Mouse (Mus musculus) kidney, embryonic 15.5 days (tissue): ENCODE results near the gene Fbxo28. TPM values are rescaled to one million over a fixed set of nuclear protein-coding genes. Genes with fewer than 3 reads are reported as not detected.
"Not testable (repeated sequence)": the region's sequence is repeated elsewhere in the genome, so short reads cannot be mapped to it uniquely, and the experiment has no call there.

Source experiments
- ATAC-seq: fragments of 200-750 bp; cut with Nextera tagmentation; replicated peaks from 2 replicates; pipeline ENCODE4 v1.8.0; 2017; ENCODE audit warnings: moderate TSS enrichment; ENCODE audit not compliant: low FRiP score
- H3K27ac ChIP-seq: fragments of 300-500 bp; sonication (generic); 2 replicates; pipeline ENCODE4 v1.5.1; 2015; ENCODE audit warnings: mild to moderate bottlenecking, inconsistent platforms
- H3K27me3 ChIP-seq: fragments of 300-500 bp; sonication (generic); 2 replicates; pipeline ENCODE4 v1.6.1; 2015; ENCODE audit warnings: inconsistent platforms
- H3K36me3 ChIP-seq: fragments of 300-500 bp; sonication (generic); 2 replicates; pipeline ENCODE4 v1.6.1; 2015; ENCODE audit warnings: inconsistent platforms
- H3K4me1 ChIP-seq: fragments of 300-500 bp; sonication (generic); 2 replicates; pipeline ENCODE4 v1.6.1; 2015; ENCODE audit warnings: inconsistent platforms
- H3K4me2 ChIP-seq: fragments of 300-500 bp; sonication (generic); 2 replicates; pipeline ENCODE4 v1.6.1; 2015; ENCODE audit warnings: moderate library complexity, mild to moderate bottlenecking, inconsistent platforms
- H3K4me3 ChIP-seq: fragments of 300-500 bp; sonication (generic); replicated peaks from 2 replicates; pipeline ENCODE4 v1.5.1; 2015; ENCODE audit warnings: mild to moderate bottlenecking, inconsistent platforms
- H3K9ac ChIP-seq: fragments of 300-500 bp; sonication (generic); 2 replicates; pipeline ENCODE4 v1.6.1; 2015; ENCODE audit warnings: mild to moderate bottlenecking, inconsistent platforms
- H3K9me3 ChIP-seq: fragments of 300-500 bp; sonication (generic); replicated peaks from 2 replicates; pipeline ENCODE4 v1.6.1; 2016; ENCODE audit warnings: inconsistent platforms
- WGBS: fragments of 180-500 bp; shearing (Covaris S2); methylation state at CpG from one replicate; pipeline ENCODE4 v1.1.7; 2015; ENCODE audit warnings: mixed read lengths; 5-methylcytosine and 5-hydroxymethylcytosine counted together
- polyA plus RNA-seq: library from polyadenylated mRNA; unstranded; fragments of >200 nt; fragmentation: Nextera tagmentation; extraction: Ambion mirVana; gene quantifications from 2 replicates; pipeline ENCODE4 v1.2.1, GENCODE M21; 2015

Fbxo28 gene
- polyA plus RNA-seq, 1 experiment from 2014 or later: 18.4 TPM

DNA sequence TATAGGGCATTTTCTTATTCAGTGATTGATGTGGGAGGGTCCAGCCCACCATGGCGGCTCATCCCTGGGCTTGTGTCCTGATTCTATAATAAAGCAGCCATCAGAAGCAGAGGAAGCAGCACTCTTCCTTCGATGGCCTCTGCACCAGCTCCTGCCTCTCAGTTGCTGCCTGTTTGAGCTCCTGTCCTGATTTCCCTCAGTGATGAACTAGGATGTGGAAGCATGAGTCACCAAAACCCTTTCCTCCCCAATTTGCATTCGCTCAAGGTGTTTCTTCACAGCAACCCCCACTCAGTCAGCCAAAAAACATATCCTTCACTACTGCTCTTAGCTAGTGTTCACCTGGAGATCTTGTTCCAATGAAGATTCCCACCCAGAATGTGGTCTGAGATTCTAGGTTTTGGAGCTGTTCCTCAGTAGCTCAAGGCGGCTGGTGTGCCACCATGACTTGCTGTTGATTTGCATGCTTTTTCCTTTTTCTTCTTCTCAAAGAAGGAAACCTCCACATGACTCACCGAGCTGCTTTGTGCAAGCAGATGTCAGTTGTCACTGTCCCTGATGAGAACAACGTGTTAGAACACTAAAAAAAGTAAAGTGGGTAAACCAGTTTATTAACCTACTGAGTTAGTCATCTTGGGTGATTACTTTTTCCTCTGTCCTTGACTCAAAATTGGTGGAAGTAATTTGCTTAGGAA lies 39.1 kb downstream of the Fbxo28 start:
- no peaks in the 10 kb centered on the region for H3K4me1 ChIP-seq
- no peak overlapping the region for H3K4me2 ChIP-seq
- no peaks in the 10 kb centered on the region for H3K36me3 ChIP-seq
- no peak overlapping the region for H3K27ac ChIP-seq
- no peak overlapping the region for H3K9ac ChIP-seq
- no peak overlapping the region for H3K4me3 ChIP-seq
- no peaks in the 10 kb centered on the region for H3K9me3 ChIP-seq
- no peak for ATAC-seq
- WGBS: 72% methylated on average over 6 of the region's 6 CpGs
- no peaks in the 10 kb centered on the region for H3K27me3 ChIP-seq

DNA sequence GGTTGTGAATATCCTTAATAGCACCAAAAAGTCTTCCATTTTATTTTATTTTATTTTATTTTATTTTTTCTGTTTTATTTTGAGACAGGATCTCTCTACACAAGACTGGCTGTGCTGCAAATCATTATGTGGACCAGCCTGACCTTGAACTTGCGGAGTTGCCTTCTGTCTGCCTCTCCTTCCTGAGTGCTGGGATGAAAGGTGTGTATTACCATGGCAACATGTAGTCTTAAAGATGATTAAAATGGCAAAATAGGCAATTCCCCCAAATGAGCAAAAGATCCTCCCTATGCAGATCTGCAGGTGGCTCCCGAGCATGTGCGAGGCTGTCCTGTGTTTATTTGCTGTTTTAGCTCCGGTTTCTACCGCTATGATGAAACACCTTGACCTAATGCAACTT lies 43.6 kb downstream of the Fbxo28 start:
- WGBS: 89% methylated on average over 5 of the region's 5 CpGs
- no peak overlapping the region for H3K9ac ChIP-seq
- no peak for ATAC-seq
- H3K9me3 ChIP-seq: no peaks in the 10 kb centered on the region
- no peak overlapping the region for H3K4me3 ChIP-seq
- H3K4me2 ChIP-seq: no peak overlapping the region
- no peak overlapping the region for H3K27ac ChIP-seq
- H3K36me3 ChIP-seq: no peaks in the 10 kb centered on the region
- H3K4me1 ChIP-seq: no peaks in the 10 kb centered on the region
- no peaks in the 10 kb centered on the region for H3K27me3 ChIP-seq

DNA sequence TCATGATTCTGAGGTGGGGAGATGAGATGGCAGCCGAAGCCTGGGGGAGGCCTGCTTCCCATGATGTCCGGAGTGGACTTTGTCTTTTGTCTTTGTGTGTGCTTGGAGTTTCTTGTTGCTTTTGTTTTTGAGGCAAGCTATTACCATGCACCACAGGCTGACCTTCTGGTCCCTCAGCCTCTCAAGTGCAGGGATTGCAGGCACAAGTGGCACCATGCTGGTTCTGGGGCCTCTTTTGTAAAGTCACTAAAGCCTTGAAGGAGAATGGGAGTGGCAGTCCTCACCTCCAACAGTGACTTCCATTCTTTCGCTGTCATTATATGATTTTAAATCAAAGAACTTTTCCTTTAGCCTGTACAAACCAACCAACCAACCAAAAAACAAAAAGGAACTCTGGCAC lies 44.2 kb downstream of the Fbxo28 start:
- no peaks in the 10 kb centered on the region for H3K36me3 ChIP-seq
- WGBS: 88% methylated on average over 3 of the region's 3 CpGs
- no peak for ATAC-seq

DNA sequence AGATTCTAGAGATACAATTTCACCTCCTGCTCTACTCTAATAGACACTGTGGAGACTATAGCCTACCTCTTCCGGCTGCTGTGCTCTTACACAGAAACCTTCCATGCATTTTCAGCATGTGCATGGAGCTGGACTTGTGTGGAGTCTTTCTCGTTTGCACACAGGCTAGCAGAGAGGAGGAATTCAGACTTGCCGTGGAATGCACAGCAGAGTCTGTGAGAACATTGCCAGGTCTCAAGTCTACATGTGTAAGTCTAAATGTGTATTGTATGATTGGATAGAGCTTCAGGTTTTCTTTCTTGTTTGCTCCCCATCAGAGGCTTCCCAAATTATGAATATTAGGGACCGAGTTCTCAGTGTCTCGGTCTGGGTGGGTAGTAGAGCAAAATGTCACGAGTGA lies 44.6 kb downstream of the Fbxo28 start:
- no peak overlapping the region for H3K9ac ChIP-seq
- H3K27me3 ChIP-seq: no peaks in the 10 kb centered on the region
- no peak overlapping the region for H3K4me2 ChIP-seq
- ATAC-seq: no peak
- H3K4me1 ChIP-seq: peaks cover 5% of the 10 kb centered on the region; the same call in 1 of the 2 replicates
- no peak overlapping the region for H3K27ac ChIP-seq
- H3K9me3 ChIP-seq: no peaks in the 10 kb centered on the region
- H3K36me3 ChIP-seq: no peaks in the 10 kb centered on the region
- no peak overlapping the region for H3K4me3 ChIP-seq
- WGBS: 87% methylated on average over 6 of the region's 6 CpGs

More for the DNA sequence above, 44.2 kb downstream of the Fbxo28 start:
- no peaks in the 10 kb centered on the region for H3K27me3 ChIP-seq
- peaks cover 3% of the 10 kb centered on the region; the same call in 1 of the 2 replicates for H3K4me1 ChIP-seq
- H3K9me3 ChIP-seq: no peaks in the 10 kb centered on the region
- no peak overlapping the region for H3K4me2 ChIP-seq
- H3K4me3 ChIP-seq: no peak overlapping the region
- H3K9ac ChIP-seq: no peak overlapping the region
- H3K27ac ChIP-seq: no peak overlapping the region

DNA sequence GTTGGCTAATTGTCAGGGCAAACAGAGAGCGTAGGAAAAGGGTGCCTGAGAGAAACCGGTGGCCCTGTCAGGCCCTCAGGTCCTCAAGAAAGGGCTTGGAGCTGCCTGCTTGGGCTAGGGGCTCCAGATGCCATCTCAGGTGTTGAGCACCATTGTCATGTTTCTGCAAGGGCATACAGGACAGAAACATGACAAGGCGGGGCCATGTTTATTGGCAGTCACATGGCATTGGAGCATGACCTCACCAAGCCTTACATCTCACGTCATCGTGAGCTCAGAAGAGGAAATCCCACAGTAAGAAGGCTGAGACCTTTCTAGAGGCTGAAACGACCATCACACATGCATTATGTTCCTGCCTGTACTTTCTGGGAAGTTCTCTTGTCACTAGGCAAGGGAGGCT lies 45.3 kb downstream of the Fbxo28 start:
- Histone ChIP-seq H3K9me3 (no peaks in the 10 kb centered on the region), H3K4me1 (peaks cover 5% of the 10 kb centered on the region; the same call in 1 of the 2 replicates), H3K4me2 (no peak overlapping the region), H3K4me3 (no peak overlapping the region), H3K27ac (no peak overlapping the region), H3K27me3 (no peaks in the 10 kb centered on the region), H3K9ac (no peak overlapping the region), H3K36me3 (no peaks in the 10 kb centered on the region)
- 84% methylated on average over 6 of the region's 6 CpGs for WGBS
- no peak for ATAC-seq

DNA sequence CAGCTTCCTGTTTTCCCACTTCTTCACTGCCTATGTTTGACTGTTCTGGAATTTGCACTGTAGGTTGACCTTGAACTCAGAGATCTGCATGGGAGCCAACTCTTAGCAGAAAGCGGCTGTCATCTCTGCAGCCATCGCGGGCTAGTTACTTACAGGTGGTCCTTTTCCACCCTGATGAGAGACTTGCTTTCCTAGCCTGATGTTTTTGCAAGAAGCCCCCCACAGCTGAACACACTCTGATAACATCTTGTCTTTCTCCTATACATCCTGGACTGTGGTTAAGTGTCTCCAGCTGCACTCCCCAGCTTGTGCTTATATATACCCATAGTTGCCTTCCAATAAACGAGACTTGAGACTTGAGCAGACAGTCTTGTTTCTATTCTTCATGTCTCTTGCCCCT lies 49.1 kb downstream of the Fbxo28 start:
- Histone ChIP-seq H3K27me3 (no peaks in the 10 kb centered on the region), H3K9me3 (no peaks in the 10 kb centered on the region), H3K4me1 (peaks cover 9% of the 10 kb centered on the region; the same call in 1 of the 2 replicates), H3K9ac (no peak overlapping the region), H3K36me3 (no peaks in the 10 kb centered on the region), H3K4me2 (no peak overlapping the region), H3K27ac (no peak overlapping the region), H3K4me3 (no peak overlapping the region)
- WGBS: 42% methylated on average over 4 of the region's 4 CpGs
- no peak for ATAC-seq

DNA sequence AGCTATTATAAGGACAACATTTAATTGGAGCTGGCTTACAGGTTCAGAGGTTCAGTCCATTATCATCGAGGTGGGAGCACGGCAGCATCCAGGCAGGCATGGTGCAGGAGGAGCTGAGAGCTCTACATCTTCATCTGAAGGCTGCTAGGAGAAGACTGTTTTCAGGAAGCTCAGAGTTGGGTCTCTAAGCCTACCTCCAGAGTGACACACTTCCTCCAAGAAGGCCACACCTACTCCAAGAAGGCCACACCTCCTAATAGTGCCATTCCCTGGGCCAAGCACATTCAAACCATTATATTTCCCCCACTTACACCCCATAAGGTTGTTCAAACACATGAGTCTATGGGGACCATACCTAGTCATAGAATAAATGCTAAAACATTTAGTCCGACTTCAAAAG lies 50.7 kb downstream of the Fbxo28 start:
- not testable (repeated sequence) for H3K4me1 ChIP-seq
- WGBS: 92% methylated on average over 3 of the region's 3 CpGs

DNA sequence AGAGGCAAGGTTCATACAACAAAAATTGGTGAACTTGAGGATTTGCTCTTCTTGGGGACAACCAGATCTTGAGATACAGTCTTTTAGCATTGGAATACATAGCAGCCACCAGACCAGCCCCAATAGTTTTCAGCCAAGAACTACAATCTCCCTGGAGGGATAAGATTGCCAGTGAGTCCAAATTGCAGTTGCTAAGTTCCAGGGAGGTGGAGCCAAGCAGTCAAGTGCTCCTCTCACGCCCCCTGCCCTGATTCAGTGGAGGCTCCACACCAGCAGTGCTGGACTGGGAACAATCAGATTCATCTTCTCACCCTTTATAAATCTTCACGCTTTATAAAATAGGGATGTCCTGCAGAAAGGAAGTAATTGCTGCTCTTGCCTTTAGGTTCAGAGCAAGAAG lies 51.6 kb downstream of the Fbxo28 start:
- 58% methylated on average over 2 of the region's 2 CpGs for WGBS
- Histone ChIP-seq H3K27ac (no peak overlapping the region), H3K4me2 (no peak overlapping the region), H3K9me3 (no peaks in the 10 kb centered on the region), H3K4me3 (no peak overlapping the region), H3K27me3 (no peaks in the 10 kb centered on the region), H3K4me1 (peaks cover 9% of the 10 kb centered on the region; the same call in 1 of the 2 replicates), H3K9ac (no peak overlapping the region), H3K36me3 (no peaks in the 10 kb centered on the region)
- ATAC-seq: no peak

More for the DNA sequence above, 50.7 kb downstream of the Fbxo28 start:
- not testable (repeated sequence) for H3K36me3 ChIP-seq, H3K4me2 ChIP-seq, H3K27me3 ChIP-seq, ATAC-seq, H3K4me3 ChIP-seq, H3K9ac ChIP-seq, H3K27ac ChIP-seq, H3K9me3 ChIP-seq

DNA sequence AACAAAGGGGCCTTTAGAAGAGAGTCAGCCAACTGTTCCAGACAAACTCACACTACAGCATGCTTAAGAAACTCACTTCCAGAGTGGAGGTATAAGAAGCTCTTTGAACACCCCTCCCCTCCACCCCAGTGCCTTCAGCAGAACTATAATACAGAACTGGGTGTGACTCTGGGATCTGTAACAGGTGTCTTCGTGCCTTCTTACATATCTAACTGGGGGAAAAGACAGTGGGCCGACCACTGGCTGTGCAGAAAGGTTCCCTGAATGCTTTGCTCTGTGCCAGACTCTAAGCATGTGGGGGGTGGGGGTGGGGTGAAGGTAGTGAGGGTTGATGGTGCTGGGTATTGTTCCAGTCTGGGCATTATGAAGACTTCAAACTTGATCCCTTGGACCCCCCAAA lies 52.8 kb downstream of the Fbxo28 start:
- Histone ChIP-seq H3K9ac (no peak overlapping the region), H3K9me3 (no peaks in the 10 kb centered on the region), H3K36me3 (no peaks in the 10 kb centered on the region), H3K4me1 (peaks cover 10% of the 10 kb centered on the region; the same call in 1 of the 2 replicates), H3K4me3 (no peak overlapping the region), H3K4me2 (no peak overlapping the region), H3K27me3 (no peaks in the 10 kb centered on the region), H3K27ac (no peak overlapping the region)
- ATAC-seq: no peak
- WGBS: 72% methylated on average over 2 of the region's 2 CpGs

DNA sequence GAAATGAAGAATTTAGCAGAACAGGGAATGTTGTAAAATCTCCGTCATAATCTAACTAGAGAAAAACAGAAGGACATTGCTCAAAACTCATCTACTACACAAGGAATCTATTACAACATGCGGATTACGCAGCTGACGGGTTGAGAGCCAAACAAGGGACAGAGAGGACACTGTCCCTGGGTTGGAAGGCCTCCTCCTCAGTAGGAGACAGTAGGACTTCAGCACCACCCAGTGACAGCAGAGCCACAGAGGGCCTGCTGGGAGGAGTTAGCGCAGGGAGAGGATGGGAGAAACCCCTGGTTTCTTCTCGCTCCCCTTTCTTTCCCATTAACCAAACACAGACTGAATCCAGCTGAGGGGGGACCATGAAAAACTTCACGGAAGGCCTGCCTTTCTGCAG lies 53.6 kb downstream of the Fbxo28 start:
- H3K4me1 ChIP-seq: peaks cover 17% of the 10 kb centered on the region
- no peak overlapping the region for H3K9ac ChIP-seq
- ATAC-seq: no peak
- H3K27me3 ChIP-seq: no peaks in the 10 kb centered on the region
- H3K36me3 ChIP-seq: no peaks in the 10 kb centered on the region
- no peaks in the 10 kb centered on the region for H3K9me3 ChIP-seq
- 65% methylated on average over 7 of the region's 7 CpGs for WGBS
- peak overlapping the region; percentile 13; the same call in 1 of the 2 replicates for H3K4me2 ChIP-seq
- H3K27ac ChIP-seq: no peak overlapping the region; the same call in 1 of the 2 replicates
- H3K4me3 ChIP-seq: no peak overlapping the region

DNA sequence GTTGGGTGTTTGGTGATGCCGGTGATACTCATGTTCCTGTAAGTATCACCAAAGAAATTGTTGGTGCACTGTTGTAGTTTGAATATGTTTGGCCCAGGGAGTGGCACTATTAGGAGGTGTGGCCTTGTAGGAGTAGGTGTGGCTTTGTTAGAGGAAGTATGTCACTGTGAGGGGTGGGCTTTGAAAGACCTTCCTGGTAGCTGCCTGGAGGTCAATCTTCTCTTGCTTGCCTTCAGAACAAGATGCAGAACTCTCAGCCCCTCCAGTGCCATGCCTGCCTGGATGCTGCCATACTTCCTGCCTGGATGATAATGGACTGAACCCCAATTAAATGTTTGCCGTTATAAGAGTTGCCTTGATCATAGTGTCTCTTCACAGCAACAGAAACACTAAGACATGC lies 56.6 kb downstream of the Fbxo28 start:
- 93% methylated on average over 2 of the region's 2 CpGs for WGBS
- no peak for ATAC-seq
- Histone ChIP-seq H3K4me1 (peaks cover 34% of the 10 kb centered on the region), H3K9me3 (no peaks in the 10 kb centered on the region), H3K27me3 (no peaks in the 10 kb centered on the region), H3K4me3 (no peak overlapping the region), H3K36me3 (no peaks in the 10 kb centered on the region), H3K4me2 (no peak overlapping the region), H3K9ac (no peak overlapping the region), H3K27ac (no peak overlapping the region)

DNA sequence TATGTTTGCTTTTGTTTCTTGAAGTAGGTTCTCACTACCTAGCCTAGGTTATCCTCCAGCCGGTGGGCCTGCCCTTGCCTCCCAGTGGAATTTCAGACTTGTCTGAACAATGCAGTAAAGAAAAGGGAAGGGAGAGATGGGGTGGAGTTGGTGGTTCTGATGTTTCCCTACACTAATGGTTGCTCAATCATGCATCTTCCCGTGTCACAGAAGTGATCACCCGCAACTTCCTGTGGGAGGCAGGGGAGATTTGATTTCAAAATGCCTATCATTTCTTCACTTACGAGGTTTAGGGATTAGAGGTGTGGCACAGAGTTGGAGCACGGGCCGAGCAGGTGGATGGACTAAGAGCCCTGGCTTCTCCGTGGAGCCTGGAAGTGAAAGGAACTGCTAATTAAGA lies 58.2 kb downstream of the Fbxo28 start:
- H3K4me3 ChIP-seq: peak overlapping the region; percentile 87; the same call in 1 of the 2 replicates
- H3K4me1 ChIP-seq: peaks cover 33% of the 10 kb centered on the region
- WGBS: 22% methylated on average over 7 of the region's 7 CpGs
- peaks cover 12% of the 10 kb centered on the region for H3K36me3 ChIP-seq
- ATAC-seq: peak; percentile 23; the same call in 1 of the 2 replicates
- H3K27ac ChIP-seq: 0 out of 2 replicates have a peak overlapping the region, but pooled peaks have one; percentile 93
- peak overlapping the region; percentile 85 for H3K4me2 ChIP-seq
- no peak overlapping the region for H3K9ac ChIP-seq
- no peaks in the 10 kb centered on the region for H3K9me3 ChIP-seq
- H3K27me3 ChIP-seq: no peaks in the 10 kb centered on the region
